Mouse (Mus musculus): ENCODE data around the gene Adgrg1. TPM values are rescaled to one million over a fixed set of nuclear protein-coding genes. Genes with fewer than 3 reads are reported as not detected.
A peak's percentile ranks its signal among the peaks of the same experiment; 100 is the strongest.

Adgrg1 gene
- polyA plus RNA-seq, 1 experiment from 2014 or later: 26.5 TPM

DNA sequence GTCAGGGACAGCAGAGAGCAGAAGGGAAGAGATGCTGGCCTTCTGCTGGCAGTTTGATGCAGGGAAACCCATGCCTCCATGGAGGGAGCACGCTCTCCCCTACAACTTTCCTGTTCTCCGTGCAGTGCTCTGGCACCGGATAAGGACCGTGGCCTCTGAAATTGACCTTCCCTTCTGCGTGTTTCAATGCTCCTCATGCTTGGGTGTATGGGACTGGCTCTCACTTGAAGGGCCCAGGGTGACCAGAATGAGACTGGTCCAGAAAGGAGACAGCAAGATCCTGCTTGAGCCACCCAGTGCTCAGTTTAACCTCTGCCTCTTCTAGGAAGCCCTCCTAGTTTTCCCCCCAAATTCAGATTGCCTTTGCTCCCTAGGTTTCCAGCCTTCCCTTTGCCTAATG lies 26.6 kb downstream of the Adgrg1 start:
- DNase-seq (ENCODE audit: low spot score) (no peak), ATAC-seq (replicated peaks; ENCODE audit: low FRiP score, low TSS enrichment, low read depth) (no peak)
- no peak overlapping the region for H3K9ac ChIP-seq (ENCODE audit: low read length)
- no peaks in the 10 kb centered on the region for H3K27me3 ChIP-seq (replicated peaks; ENCODE audit: control insufficient read depth, insufficient read depth, low read length)
- H3K4me2 ChIP-seq (ENCODE audit: low read length): no peak overlapping the region
- H3K27ac ChIP-seq (ENCODE audit: low read depth): 0 out of 2 replicates have a peak overlapping the region, but pooled peaks have one; percentile 14
- peaks cover 16% of the 10 kb centered on the region for H3K4me1 ChIP-seq (replicated peaks; ENCODE audit: control insufficient read depth, insufficient read depth, low read length)
- H3K4me3 ChIP-seq (ENCODE audit: low read depth, low read length): no peak overlapping the region
- H3K9me3 ChIP-seq (ENCODE audit: control insufficient read depth, low read length): no peaks in the 10 kb centered on the region
- H3K36me3 ChIP-seq (ENCODE audit: control insufficient read depth, insufficient read depth, low read length): no peaks in the 10 kb centered on the region
- WGBS: 78% methylated on average over 5 of the region's 5 CpGs

DNA sequence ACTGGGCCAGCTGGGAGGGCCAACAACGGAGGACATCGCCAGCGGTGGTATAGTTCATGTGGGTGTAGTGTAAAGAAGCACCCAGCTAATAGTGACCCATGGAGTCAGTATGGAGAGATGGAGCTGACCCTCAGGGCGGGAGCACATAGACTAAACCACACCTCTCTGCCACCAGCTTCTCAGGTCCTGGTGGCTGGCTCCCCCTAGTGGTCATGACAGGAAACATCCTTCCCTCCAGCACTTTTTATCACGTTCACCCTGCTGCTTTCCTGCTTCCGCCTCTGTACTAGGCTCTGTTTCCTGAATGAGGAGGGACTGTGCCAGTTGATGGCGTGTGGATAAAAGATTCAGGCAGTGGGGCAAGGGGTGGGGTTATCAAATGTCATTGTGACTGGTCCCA lies 27.1 kb downstream of the Adgrg1 start:
- Histone ChIP-seq H3K27me3 (replicated peaks; ENCODE audit: control insufficient read depth, insufficient read depth, low read length) (no peaks in the 10 kb centered on the region), H3K4me3 (ENCODE audit: low read depth, low read length) (no peak overlapping the region), H3K9me3 (ENCODE audit: control insufficient read depth, low read length) (no peaks in the 10 kb centered on the region), H3K4me1 (replicated peaks; ENCODE audit: control insufficient read depth, insufficient read depth, low read length) (peaks cover 16% of the 10 kb centered on the region), H3K36me3 (ENCODE audit: control insufficient read depth, insufficient read depth, low read length) (no peaks in the 10 kb centered on the region), H3K4me2 (ENCODE audit: low read length) (no peak overlapping the region), H3K9ac (ENCODE audit: low read length) (no peak overlapping the region), H3K27ac (ENCODE audit: low read depth) (no peak overlapping the region)
- ATAC-seq (replicated peaks; ENCODE audit: low FRiP score, low TSS enrichment, low read depth): peak; percentile 62
- 10% methylated on average over 7 of the region's 7 CpGs for WGBS
- DNase-seq (ENCODE audit: low spot score): peak; percentile 77

DNA sequence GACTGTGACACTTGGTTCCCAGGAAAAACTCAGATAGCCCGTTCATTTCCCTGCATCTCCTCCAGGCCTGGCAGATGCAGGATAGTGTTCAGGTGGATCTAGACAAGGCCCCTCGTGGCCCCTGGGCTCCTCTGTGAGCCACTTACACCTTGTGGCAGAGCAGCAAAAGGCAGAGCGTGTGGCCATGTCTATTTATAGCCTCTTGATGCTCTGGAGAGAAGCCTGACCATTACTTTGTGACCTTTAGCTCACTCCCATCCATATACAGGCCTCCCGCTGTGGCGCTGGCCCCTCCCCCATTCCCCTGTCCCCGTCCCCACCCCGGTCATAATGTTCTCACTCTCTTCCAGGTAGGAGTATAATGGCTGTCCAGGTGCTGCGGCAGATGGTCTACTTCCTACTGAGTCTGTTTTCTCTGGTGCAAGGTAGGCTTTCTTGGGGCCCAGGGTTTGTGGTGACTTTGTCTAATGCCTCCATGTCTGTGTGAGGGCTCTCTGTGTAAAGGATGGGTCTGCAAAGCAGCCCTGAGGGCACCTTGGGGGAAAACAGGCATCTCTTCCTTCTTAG lies 27.6 kb downstream of the Adgrg1 start:
- Histone ChIP-seq H3K36me3 (ENCODE audit: control insufficient read depth, insufficient read depth, low read length) (no peaks in the 10 kb centered on the region), H3K27me3 (replicated peaks; ENCODE audit: control insufficient read depth, insufficient read depth, low read length) (no peaks in the 10 kb centered on the region), H3K9me3 (ENCODE audit: control insufficient read depth, low read length) (no peaks in the 10 kb centered on the region), H3K4me1 (replicated peaks; ENCODE audit: control insufficient read depth, insufficient read depth, low read length) (peaks cover 14% of the 10 kb centered on the region), H3K27ac (ENCODE audit: low read depth) (no peak overlapping the region), H3K4me2 (ENCODE audit: low read length) (no peak overlapping the region), H3K4me3 (ENCODE audit: low read depth, low read length) (no peak overlapping the region), H3K9ac (ENCODE audit: low read length) (no peak overlapping the region)
- WGBS: 32% methylated on average over 8 of the region's 8 CpGs
- ATAC-seq (replicated peaks; ENCODE audit: low FRiP score, low TSS enrichment, low read depth) (peak; percentile 18; the same call in 1 of the 2 replicates), DNase-seq (ENCODE audit: low spot score) (no peak)

DNA sequence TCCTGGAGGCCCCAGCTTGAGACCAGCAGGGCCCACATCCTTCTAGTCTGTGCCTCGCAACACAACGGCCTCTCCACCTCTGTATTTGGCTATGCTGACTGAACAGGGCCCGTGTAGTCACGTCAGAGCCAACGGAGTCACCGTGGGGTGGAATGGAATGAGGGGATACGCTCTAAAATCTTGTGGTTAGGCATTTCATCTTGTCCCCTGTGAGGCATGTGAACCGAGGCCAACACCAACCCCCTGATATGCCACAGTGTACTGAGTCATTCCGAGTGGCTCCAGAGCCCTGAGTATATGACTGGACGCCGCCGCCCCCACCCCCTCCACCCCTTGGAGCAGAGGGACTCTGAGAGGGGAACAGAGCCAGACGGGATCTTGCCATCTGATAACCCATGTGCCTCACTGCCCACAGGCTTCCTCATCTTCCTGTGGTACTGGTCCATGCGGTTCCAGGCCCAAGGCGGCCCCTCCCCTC lies 37.9 kb downstream of the Adgrg1 start:
- no peak for ATAC-seq (replicated peaks; ENCODE audit: low FRiP score, low TSS enrichment, low read depth)
- WGBS: 86% methylated on average over 15 of the region's 15 CpGs
- DNase-seq (ENCODE audit: low spot score): no peak

DNA sequence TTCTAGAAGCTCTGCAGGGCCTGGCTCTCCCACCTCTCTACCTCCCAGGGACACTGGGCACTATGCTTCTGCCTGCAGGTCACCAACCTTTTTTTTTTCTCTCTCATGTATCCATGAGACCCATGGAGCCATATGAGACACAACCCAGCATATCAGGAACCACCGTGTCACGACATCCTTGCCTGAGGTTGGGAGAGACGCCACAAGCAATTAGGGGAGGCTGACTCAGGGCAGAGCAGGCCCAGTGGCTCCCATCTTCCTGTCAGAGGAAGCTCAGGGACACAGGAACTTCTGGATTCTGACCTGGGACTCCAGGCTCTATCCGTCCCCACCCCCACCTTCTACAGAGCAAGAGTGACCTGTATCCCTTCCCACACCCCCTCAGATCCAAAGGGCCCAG lies 41.3 kb downstream of the Adgrg1 start:
- ATAC-seq (replicated peaks; ENCODE audit: low FRiP score, low TSS enrichment, low read depth): no peak
- WGBS: 76% methylated on average over 4 of the region's 4 CpGs

More for the DNA sequence above, 37.9 kb downstream of the Adgrg1 start:
- Histone ChIP-seq H3K27ac (ENCODE audit: low read depth) (no peak overlapping the region), H3K36me3 (ENCODE audit: control insufficient read depth, insufficient read depth, low read length) (no peaks in the 10 kb centered on the region), H3K4me2 (ENCODE audit: low read length) (no peak overlapping the region), H3K27me3 (replicated peaks; ENCODE audit: control insufficient read depth, insufficient read depth, low read length) (no peaks in the 10 kb centered on the region), H3K4me3 (ENCODE audit: low read depth, low read length) (no peak overlapping the region), H3K9ac (ENCODE audit: low read length) (no peak overlapping the region), H3K9me3 (ENCODE audit: control insufficient read depth, low read length) (no peaks in the 10 kb centered on the region), H3K4me1 (replicated peaks; ENCODE audit: control insufficient read depth, insufficient read depth, low read length) (no peaks in the 10 kb centered on the region)

DNA sequence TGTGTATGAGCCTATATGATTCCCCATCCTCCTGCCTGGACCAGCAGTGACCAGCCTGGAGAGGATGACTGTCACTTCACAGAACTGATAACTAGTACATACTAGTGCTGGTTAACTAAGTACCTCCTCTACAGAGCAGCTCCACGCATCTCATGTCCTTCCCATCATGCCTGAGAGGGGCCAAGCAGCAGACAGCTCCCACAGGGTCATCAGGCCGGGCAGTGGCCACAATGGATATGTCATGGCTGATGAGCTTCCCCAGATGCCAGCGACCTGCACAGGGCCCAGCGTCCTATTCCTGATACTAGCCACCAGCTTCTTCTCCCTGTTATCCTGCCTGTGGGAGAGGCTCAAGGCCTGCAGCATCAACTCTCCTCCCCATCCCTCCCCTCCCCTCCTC lies 42.1 kb downstream of the Adgrg1 start:
- no peak for ATAC-seq (replicated peaks; ENCODE audit: low FRiP score, low TSS enrichment, low read depth)
- H3K27ac ChIP-seq (ENCODE audit: low read depth): no peak overlapping the region
- no peak overlapping the region for H3K9ac ChIP-seq (ENCODE audit: low read length)
- H3K36me3 ChIP-seq (ENCODE audit: control insufficient read depth, insufficient read depth, low read length): no peaks in the 10 kb centered on the region
- H3K4me1 ChIP-seq (replicated peaks; ENCODE audit: control insufficient read depth, insufficient read depth, low read length): no peaks in the 10 kb centered on the region
- no peak overlapping the region for H3K4me3 ChIP-seq (ENCODE audit: low read depth, low read length)
- H3K4me2 ChIP-seq (ENCODE audit: low read length): no peak overlapping the region
- 36% methylated on average over 4 of the region's 4 CpGs for WGBS
- no peaks in the 10 kb centered on the region for H3K9me3 ChIP-seq (ENCODE audit: control insufficient read depth, low read length)
- no peak for DNase-seq (ENCODE audit: low spot score)
- no peaks in the 10 kb centered on the region for H3K27me3 ChIP-seq (replicated peaks; ENCODE audit: control insufficient read depth, insufficient read depth, low read length)

More for the DNA sequence above, 41.3 kb downstream of the Adgrg1 start:
- Histone ChIP-seq H3K4me3 (ENCODE audit: low read depth, low read length) (no peak overlapping the region), H3K4me1 (replicated peaks; ENCODE audit: control insufficient read depth, insufficient read depth, low read length) (no peaks in the 10 kb centered on the region), H3K4me2 (ENCODE audit: low read length) (no peak overlapping the region), H3K36me3 (ENCODE audit: control insufficient read depth, insufficient read depth, low read length) (no peaks in the 10 kb centered on the region), H3K27ac (ENCODE audit: low read depth) (no peak overlapping the region), H3K9ac (ENCODE audit: low read length) (no peak overlapping the region), H3K9me3 (ENCODE audit: control insufficient read depth, low read length) (no peaks in the 10 kb centered on the region), H3K27me3 (replicated peaks; ENCODE audit: control insufficient read depth, insufficient read depth, low read length) (no peaks in the 10 kb centered on the region)
- DNase-seq (ENCODE audit: low spot score): no peak

DNA sequence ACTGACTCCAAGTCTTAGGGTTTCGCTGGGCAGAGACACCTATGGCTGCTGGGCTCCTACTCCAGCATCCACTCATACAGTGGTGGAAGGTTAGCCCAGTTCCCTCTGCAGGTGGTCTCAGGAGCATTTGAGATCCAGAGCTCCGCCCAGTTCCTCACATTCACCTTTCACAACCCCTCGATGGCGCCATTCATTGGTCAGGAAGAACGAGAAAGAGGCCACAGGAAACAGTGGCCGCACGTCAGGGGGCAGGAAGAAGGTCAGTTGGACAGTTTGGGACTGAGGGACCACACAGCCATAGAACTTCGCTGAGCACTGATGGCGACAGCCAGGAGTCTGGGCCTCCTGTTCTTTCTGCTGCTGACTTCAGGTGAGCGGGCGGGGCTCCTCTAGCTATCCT lies 42.9 kb downstream of the Adgrg1 start, which contains the start of gene Adgrg3:
Gene Adgrg3 (plus strand): TSS at position 242 of the 400 bp plus-strand sequence.
- 82% methylated on average over 11 of the region's 11 CpGs for WGBS
- ATAC-seq (replicated peaks; ENCODE audit: low FRiP score, low TSS enrichment, low read depth) (no peak), DNase-seq (ENCODE audit: low spot score) (no peak)
- Histone ChIP-seq H3K36me3 (ENCODE audit: control insufficient read depth, insufficient read depth, low read length) (no peaks in the 10 kb centered on the region), H3K27me3 (replicated peaks; ENCODE audit: control insufficient read depth, insufficient read depth, low read length) (no peaks in the 10 kb centered on the region), H3K4me3 (ENCODE audit: low read depth, low read length) (no peak within 1 kb of the TSS), H3K9ac (ENCODE audit: low read length) (no peak within 1 kb of the TSS), H3K4me2 (ENCODE audit: low read length) (no peak within 1 kb of the TSS), H3K27ac (ENCODE audit: low read depth) (no peak within 1 kb of the TSS), H3K4me1 (replicated peaks; ENCODE audit: control insufficient read depth, insufficient read depth, low read length) (no peaks in the 10 kb centered on the region), H3K9me3 (ENCODE audit: control insufficient read depth, low read length) (no peaks in the 10 kb centered on the region)

DNA sequence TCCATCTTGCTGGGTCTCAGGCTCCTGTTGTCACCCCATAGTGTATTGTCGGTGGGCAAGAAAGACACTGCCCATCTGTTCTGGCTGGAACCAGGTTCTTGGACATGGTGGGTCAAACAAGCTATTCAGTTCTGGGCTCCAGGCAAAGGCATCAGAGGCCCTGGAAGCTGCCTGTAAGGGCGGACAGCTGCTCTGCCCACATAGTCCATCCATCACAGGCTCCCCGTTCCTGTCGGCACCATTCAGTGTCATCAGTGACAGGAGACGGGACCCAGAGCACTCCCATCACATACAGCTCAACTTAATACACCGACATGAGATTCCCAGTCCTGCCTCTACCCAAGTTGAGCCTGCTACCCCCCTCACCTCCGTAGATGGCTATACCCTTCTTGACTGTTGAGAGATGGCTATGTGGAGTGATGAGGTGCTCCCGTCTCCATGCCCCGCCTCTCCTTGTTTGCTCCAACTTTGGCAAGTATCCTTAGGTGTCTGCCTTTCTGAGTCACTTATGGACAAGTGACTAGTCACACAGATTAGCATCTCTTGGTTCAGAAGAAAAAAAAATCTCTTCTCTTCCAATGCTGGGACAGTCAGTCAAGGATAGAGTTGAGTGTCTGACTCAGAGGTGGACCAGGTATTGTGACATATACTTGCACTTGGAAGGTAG lies 43.6 kb downstream of the Adgrg1 start:
- Histone ChIP-seq H3K9ac (ENCODE audit: low read length) (no peak overlapping the region), H3K4me2 (ENCODE audit: low read length) (no peak overlapping the region), H3K36me3 (ENCODE audit: control insufficient read depth, insufficient read depth, low read length) (no peaks in the 10 kb centered on the region), H3K27me3 (replicated peaks; ENCODE audit: control insufficient read depth, insufficient read depth, low read length) (no peaks in the 10 kb centered on the region), H3K4me1 (replicated peaks; ENCODE audit: control insufficient read depth, insufficient read depth, low read length) (no peaks in the 10 kb centered on the region), H3K27ac (ENCODE audit: low read depth) (no peak overlapping the region), H3K9me3 (ENCODE audit: control insufficient read depth, low read length) (no peaks in the 10 kb centered on the region), H3K4me3 (ENCODE audit: low read depth, low read length) (no peak overlapping the region)
- WGBS: 58% methylated on average over 9 of the region's 9 CpGs
- ATAC-seq (replicated peaks; ENCODE audit: low FRiP score, low TSS enrichment, low read depth): no peak
- no peak for DNase-seq (ENCODE audit: low spot score)
